Mouse (Mus musculus) C2C12 (cell line): ENCODE results near the gene Atp6v0a4. TPM values are rescaled to one million over a fixed set of nuclear protein-coding genes. Genes with fewer than 3 reads are reported as not detected.

Experiments
- H3K27me3 ChIP-seq: one replicate; pipeline ENCODE4 v1.6.1; 2011; ENCODE audit not compliant: control insufficient read depth, insufficient read depth, insufficient read length
- H3K36me3 ChIP-seq: one replicate; pipeline ENCODE4 v1.6.1; 2011; ENCODE audit not compliant: control insufficient read depth, insufficient read depth
- H3K4me3 ChIP-seq: one replicate; pipeline ENCODE4 v1.5.1; 2011; ENCODE audit warnings: mild to moderate bottlenecking, control low read depth; ENCODE audit not compliant: poor library complexity, insufficient read depth, severe bottlenecking
- H3K79me2 ChIP-seq: one replicate; pipeline ENCODE4 v1.6.1; 2011; ENCODE audit not compliant: control insufficient read depth, insufficient read depth
- H3K79me3 ChIP-seq: one replicate; pipeline ENCODE4 v1.6.1; 2011; ENCODE audit warnings: low read depth, control low read depth
- H3ac ChIP-seq: one replicate; pipeline ENCODE3; 2011; ENCODE audit warnings: low read depth; ENCODE audit not compliant: control insufficient read depth, insufficient read length
- CEBPB ChIP-seq: IDR thresholded peaks from one replicate; pipeline ENCODE4 v1.6.1; 2011; ENCODE audit warnings: low read depth, mild to moderate bottlenecking, control low read depth, moderate library complexity
- CTCF ChIP-seq: IDR thresholded peaks from one replicate; pipeline ENCODE4 v1.5.1; 2011; ENCODE audit not compliant: control insufficient read depth, insufficient read depth, insufficient read length
- FOSL1 ChIP-seq: IDR thresholded peaks from one replicate; pipeline ENCODE4 v1.8.0; 2011; ENCODE audit warnings: mild to moderate bottlenecking, low read length; ENCODE audit not compliant: poor library complexity, insufficient read depth, severe bottlenecking
- MAX ChIP-seq: IDR thresholded peaks from one replicate; pipeline ENCODE4 v1.6.1; 2011; ENCODE audit warnings: mild to moderate bottlenecking, control low read depth
- MYOD1 ChIP-seq: IDR thresholded peaks from one replicate; pipeline ENCODE4 v1.6.1; 2011; ENCODE audit warnings: low read depth; ENCODE audit not compliant: control insufficient read depth, insufficient read length
- MYOG ChIP-seq: IDR thresholded peaks from one replicate; pipeline ENCODE4 v1.6.1; 2011; ENCODE audit not compliant: control insufficient read depth, insufficient read length; ENCODE audit errors: extremely low read depth
- USF1 ChIP-seq: IDR thresholded peaks from one replicate; pipeline ENCODE4 v1.6.1; 2011; ENCODE audit warnings: low read depth, mild to moderate bottlenecking, control low read depth, moderate library complexity
- polyA plus RNA-seq: library from polyadenylated mRNA; unstranded; fragments of >200 nt; fragmentation: generic; extraction: Trizol; gene quantifications from one replicate; pipeline ENCODE4 v1.2.1, GENCODE M21; 2012; ENCODE audit warnings: missing spikeins

Gene Atp6v0a4
- polyA plus RNA-seq, 1 experiment, result 0.11 TPM

- Histone ChIP-seq H3K36me3 (no peaks in the 10 kb centered on the region), H3K27me3 (no peaks in the 10 kb centered on the region), H3K4me3 (no peak overlapping the region), H3ac (no peak overlapping the region), H3K79me3 (no peaks in the 10 kb centered on the region), H3K79me2 (no peaks in the 10 kb centered on the region)
- TF ChIP-seq CTCF, result no peak
- TF ChIP-seq FOSL1, result no peak
- no peak for TF ChIP-seq MAX
- no peak for TF ChIP-seq MYOG
- no peak for TF ChIP-seq MYOD1
- no peak for TF ChIP-seq CEBPB
- TF ChIP-seq USF1, result no peak
Measured at GRCm38 (mm10) chr6:38116107-38116770, 8.1 kb downstream of the Atp6v0a4 start.

- Histone ChIP-seq H3K4me3 (no peak overlapping the region), H3K36me3 (no peaks in the 10 kb centered on the region), H3K79me2 (no peaks in the 10 kb centered on the region), H3K79me3 (no peaks in the 10 kb centered on the region), H3K27me3 (no peaks in the 10 kb centered on the region), H3ac (no peak overlapping the region)
- no peak for TF ChIP-seq CTCF
Measured at GRCm38 (mm10) chr6:38110859-38111258, 13.5 kb downstream of the Atp6v0a4 start.

DNA sequence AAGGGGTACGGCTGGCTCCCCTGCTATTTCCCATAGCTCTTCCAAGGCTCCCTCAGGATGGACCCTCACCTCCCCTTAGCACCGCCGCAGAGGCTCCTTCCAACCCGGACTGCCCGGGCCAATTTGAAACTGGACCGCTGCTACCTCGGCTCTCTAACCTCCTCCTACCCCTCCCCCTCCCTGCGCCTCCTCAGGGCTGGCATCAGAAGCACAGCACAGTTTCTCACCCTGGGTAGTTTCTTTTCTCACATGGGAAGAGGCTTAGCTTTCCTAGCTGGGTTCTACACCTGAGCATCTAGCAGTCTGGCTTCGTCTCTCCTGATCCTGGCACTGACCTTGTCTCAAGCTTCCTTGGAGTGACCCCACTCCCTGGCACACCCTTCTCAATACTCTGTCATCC, 14.5 kb downstream of the Atp6v0a4 start:
- no peaks in the 10 kb centered on the region for H3K36me3 ChIP-seq
- TF ChIP-seq MAX (no peak), MYOG (no peak), CEBPB (no peak), MYOD1 (no peak), FOSL1 (no peak), CTCF (no peak), USF1 (no peak)
- no peak overlapping the region for H3K4me3 ChIP-seq
- no peak overlapping the region for H3ac ChIP-seq
- no peaks in the 10 kb centered on the region for H3K27me3 ChIP-seq
- no peaks in the 10 kb centered on the region for H3K79me3 ChIP-seq
- H3K79me2 ChIP-seq, result no peaks in the 10 kb centered on the region

GRCm38 (mm10) chr6:38109160-38109795, 15.1 kb downstream of the Atp6v0a4 start, which contains the start of gene Tmem213:
Gene Tmem213 (plus strand): TSS chr6:38109255.
- Histone ChIP-seq H3K36me3 (no peaks in the 10 kb centered on the region), H3K79me3 (no peaks in the 10 kb centered on the region), H3ac (no peak within 1 kb of the TSS), H3K79me2 (no peaks in the 10 kb centered on the region), H3K27me3 (no peaks in the 10 kb centered on the region), H3K4me3 (no peak within 1 kb of the TSS)
- no peak for TF ChIP-seq FOSL1
- no peak for TF ChIP-seq CTCF
- TF ChIP-seq MYOG, result no peak
- TF ChIP-seq MAX, result no peak

GRCm38 (mm10) chr6:38108449-38108848, 15.9 kb downstream of the Atp6v0a4 start:
- H3K27me3 ChIP-seq, result no peaks in the 10 kb centered on the region
- TF ChIP-seq CEBPB, result no peak
- no peak for TF ChIP-seq MYOG
- no peak for TF ChIP-seq FOSL1
- TF ChIP-seq CTCF, result no peak
- TF ChIP-seq USF1, result no peak
- TF ChIP-seq MYOD1, result no peak
- no peak for TF ChIP-seq MAX
- H3K36me3 ChIP-seq, result no peaks in the 10 kb centered on the region
- no peak overlapping the region for H3K4me3 ChIP-seq
- no peaks in the 10 kb centered on the region for H3K79me3 ChIP-seq
- no peak overlapping the region for H3ac ChIP-seq
- no peaks in the 10 kb centered on the region for H3K79me2 ChIP-seq

GRCm38 (mm10) chr6:38105924-38106323, 18.5 kb downstream of the Atp6v0a4 start:
- no peak for TF ChIP-seq CEBPB
- no peak for TF ChIP-seq MYOD1
- Histone ChIP-seq H3K36me3 (no peaks in the 10 kb centered on the region), H3K4me3 (no peak overlapping the region), H3K27me3 (no peaks in the 10 kb centered on the region), H3K79me2 (no peaks in the 10 kb centered on the region), H3ac (no peak overlapping the region), H3K79me3 (no peaks in the 10 kb centered on the region)
